Mouse (Mus musculus) left cerebral cortex, adult 9 months (tissue): ENCODE data around the gene Galntl6.

Source experiments
- DNase-seq, 2 experiments: peaks; one replicate each; pipeline ENCODE4 v3.0.0; 2022; ENCODE audit warnings: low spot score in 2 of 2

The Galntl6 gene

GRCm38 (mm10) chr8:57849074-57849473, 1063.4 kb downstream of the Galntl6 start:
- no peak for DNase-seq

DNA sequence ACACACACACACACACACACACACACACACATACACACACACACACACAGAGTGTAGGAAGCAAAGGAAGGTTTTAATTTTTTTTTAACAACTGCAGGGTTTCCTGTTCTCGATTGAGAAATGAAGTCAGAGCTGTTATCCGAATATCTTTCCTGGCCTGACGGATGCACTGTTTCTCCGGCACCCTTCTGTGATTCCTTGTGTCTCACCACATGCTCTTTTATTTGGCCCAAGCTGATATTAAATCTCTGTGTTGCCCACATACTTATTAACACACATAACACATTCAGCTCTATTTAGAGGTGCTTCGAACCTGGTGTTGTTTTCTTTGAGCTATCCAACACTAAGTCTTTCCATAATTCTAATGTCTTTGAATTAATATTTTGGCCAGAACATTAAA, 1069.0 kb downstream of the Galntl6 start:
- no peak for DNase-seq

DNA sequence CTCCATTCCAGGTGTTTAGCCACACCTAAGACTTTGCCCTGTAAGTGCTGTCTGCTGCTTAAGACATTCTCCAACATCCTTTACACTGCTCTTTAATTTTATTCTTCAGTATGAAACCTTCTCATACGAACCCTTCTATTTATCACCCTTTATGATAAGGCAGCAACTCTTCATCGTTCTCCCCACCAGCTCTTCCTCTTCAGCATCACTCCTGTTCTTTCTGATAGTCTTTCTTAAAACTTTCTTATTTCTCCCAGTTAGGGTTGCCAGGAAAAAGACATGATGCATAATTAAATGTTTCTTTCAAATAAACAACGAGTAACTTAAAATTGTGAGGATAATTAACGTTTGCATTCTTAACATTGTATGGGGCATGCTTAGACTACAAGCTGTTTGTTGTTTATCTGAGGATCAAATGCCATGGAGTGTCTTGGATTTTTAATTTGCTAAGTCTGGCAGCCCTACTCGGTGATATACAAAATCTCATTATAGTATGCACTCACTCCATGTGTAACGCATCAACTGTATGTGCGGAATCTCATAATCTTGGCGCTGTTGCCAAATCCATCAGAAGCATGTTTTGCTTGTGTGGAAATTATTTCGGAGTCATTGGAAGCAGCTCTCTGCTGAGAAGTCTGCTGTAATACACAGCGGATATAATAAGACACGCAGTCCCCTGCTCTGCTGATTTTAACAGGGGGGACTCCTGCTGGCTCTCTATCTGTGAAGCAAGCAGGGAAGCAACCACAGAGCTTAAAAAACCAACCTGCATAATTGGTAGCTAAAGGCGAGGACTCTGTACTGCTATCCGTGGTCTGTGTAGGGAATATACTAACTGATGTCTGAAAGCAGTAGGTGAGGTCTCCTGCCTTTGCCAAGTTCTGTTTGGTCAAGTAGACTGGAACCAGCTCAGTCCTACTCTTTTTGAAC, 1069.7 kb downstream of the Galntl6 start:
- no peak for DNase-seq

GRCm38 (mm10) chr8:57841446-57841845, 1071.0 kb downstream of the Galntl6 start:
- DNase-seq, result peak in 1 of 2 experiments; percentile 34

DNA sequence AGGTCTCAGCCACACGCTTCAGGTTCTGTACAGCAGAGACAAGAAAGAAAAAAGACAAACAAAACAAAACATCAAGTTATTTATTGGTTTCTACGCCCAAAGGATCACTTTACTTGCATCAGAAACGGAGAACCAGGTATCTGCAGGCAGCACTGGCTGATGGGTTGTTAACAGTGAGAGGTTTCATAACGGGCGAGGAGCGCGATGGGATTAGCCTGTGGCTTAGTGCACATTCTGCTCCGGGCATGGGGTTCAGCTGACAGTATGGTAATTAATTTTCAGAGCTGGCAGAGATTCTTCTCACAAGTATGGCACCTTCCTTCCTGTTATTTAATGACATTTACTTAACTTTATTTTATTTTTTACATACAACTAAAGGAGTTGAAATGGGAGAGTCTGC, 1075.1 kb downstream of the Galntl6 start:
- no peak for DNase-seq

- no peak for DNase-seq
Observed at GRCm38 (mm10) chr8:57836981-57837380, 1075.5 kb downstream of the Galntl6 start.

DNA sequence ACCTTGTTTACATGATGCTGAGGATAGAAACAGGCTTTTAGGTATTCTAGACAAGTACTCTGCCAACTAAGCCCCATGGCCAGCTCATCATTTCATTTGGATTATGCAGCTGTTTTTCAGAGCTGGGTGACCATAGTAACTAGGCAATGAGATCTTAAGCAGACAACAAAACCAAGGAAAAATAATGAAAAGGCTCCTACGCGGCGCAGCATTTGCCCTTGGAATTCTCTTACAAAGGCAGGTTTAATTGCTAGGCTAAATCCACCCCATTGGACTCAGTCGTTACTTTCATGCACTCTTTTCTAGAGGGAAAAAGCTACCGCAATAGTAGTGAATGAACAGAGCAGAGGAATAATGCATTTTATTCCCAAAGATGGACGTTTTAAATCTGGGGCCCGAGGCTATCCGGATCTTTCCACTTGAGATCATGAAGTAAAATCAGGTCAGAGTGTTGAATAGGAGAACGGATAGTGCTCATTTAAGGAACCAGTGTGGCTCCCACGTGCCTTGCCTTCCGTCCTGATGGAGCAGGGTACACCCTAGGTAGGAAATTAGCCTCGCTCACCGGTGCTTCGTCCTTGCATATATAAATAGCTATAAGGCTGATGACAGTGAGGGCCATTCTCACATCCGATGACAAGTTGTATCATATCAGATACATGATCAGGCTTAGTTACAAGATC, 1076.1 kb downstream of the Galntl6 start:
- DNase-seq, result no peak

DNA sequence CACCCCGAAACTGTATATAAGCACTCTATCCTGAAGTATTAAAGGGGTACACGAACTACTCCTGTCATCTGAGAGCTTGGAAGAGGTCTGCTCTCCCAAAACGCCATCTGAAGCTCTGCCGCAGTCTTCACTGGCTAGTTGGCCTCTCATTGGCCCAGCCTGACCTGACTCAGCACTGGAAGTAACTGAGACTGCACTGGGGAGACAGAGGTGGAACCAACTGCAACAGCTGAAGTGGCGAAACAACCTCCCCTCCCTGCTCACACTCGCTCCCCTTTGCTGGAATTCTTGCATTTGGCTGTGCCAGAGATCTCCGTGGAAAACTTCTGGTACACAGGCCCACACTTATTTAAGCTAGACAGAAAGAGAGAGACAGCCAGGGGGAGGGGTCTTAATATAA, 1089.3 kb downstream of the Galntl6 start:
- DNase-seq, result no peak

DNA sequence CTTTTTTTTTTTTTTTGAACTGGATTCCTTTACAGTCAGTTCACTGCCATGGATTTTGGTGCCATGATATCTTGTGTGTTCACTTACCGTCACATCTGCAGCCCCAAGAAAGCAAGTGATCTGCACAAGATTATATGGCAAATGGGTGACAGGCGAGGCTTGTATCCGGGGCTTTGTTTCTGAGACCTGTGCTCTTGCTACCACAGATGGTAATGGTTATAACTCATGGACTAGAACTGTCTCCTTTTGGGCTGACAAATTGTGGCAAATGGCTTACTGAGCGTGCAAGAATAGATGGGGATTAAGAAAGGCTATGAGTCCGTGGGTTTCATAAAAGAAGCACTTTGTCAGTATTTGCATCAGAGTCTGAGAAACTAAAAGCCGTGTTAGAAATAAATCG, 1096.4 kb downstream of the Galntl6 start:
- DNase-seq, result no peak

DNA sequence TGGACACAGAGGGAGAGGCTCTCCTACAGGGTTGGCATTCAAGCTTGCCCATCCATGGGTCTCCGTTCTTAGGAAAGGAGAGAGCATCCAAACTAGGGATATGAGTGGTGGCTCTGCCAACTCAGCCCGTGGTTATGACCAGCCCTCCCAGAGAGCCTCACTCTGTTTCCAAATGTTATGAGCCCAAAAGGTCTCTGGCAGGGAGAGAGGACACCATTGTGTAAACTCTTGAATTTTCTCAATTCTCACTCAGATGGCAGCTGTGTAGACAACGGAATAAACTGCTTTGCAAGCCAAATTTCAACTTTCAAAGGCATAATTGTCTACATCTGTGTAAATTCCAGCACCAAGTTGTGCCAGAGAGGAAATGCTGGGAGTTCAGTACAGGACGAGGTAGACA, 1105.4 kb downstream of the Galntl6 start:
- no peak for DNase-seq

DNA sequence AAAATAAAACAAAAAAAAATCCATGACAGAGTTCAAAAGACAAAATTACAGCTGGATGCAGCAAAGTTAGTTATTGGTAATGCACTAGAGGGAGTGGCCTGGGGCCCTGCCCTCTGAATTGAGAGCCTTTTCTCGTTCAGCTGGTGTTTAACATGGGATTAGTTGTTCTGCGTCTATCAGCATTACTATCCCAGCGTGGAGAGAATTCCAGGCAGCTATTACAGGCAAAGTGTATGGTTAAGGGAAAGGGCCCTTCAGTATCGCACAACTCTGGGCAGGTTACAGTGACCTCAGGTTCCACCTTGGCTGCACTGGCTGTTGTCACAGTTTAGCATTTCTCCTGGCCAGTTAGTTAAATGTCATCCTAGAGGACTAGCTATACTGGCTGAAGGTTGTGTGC, 1107.3 kb downstream of the Galntl6 start:
- DNase-seq, result no peak

DNA sequence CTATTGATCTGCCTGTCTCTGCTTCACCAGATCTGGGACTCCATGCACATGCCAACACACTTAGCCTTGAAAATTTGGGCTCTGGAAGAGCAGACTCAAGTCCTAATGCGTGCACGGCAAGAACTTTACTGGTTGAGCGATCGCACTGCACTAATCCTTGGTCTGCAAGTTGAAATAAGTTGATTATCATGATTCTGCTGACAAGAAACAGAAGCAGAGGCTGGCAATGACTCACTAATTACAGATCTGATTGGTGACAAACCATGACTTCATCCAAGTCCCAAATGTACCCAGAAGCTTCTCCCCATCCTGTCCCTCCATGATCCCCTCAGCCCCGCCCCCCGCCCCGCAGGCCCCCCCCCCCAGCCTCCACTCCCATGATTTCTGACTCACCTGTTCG, 1108.6 kb downstream of the Galntl6 start:
- DNase-seq, result no peak

GRCm38 (mm10) chr8:57801197-57801596, 1111.2 kb downstream of the Galntl6 start:
- DNase-seq, result no peak

DNA sequence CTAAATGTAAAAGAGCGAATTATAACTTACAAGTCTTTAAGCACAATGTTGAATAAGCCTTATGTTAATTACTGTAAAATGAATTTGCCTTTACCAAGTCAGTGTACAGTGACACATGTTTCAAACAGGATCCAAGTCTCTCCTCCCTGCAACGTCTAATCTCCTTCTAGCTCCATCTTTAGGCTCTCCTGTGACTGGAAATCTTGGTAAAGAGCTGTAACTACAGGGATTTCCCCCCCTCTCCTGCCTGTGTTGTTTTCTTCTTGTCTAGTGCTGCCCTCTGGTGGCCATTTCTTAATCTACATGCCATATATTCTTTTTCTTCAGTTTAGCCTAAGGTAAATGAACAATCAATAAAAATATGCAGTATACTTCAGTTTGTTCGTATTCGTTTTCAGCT, 1112.1 kb downstream of the Galntl6 start:
- peak; percentile 59 to 93 for DNase-seq

GRCm38 (mm10) chr8:57799797-57800204, 1112.6 kb downstream of the Galntl6 start:
- peak in 1 of 2 experiments; percentile 40 for DNase-seq

DNA sequence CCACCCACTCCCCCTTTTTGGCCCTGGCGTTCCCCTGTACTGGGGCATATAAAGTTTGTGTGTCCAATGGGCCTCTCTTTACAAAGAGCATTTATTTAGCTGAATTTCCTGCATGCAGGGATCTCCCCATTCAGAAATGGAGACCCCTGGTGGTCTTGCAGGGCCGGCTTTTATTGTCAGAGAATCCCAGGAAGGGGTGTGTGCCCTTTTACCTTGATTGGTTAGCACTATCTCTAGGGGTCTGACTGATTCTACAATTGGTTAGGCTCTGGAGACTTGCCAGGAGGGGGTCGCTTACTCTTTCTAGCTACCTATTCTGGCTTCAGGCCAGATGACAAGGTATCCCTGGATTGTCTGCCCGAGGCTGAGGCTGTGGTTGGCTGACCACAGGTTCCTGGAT, 1119.0 kb downstream of the Galntl6 start:
- no peak for DNase-seq

DNA sequence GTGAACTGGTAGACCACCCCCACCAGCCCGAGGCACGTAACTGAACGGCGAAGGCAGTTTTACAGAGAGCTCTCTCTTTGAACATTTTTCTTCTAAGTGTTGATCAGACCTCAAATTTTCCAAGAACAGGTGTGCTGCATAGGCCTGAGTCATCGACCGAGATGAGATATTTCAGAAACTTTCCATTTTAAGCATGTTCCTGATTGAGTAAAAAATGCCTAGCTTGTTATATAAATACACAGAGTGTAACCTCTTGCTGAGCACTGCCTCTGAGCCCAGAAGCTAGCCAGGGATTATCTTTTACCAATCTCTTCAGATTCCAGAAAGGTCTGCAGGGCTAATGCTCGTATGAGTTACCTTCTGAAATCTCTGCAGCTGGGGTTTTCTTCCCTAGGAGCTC, 1120.2 kb downstream of the Galntl6 start:
- peak in 1 of 2 experiments; percentile 16 for DNase-seq

DNA sequence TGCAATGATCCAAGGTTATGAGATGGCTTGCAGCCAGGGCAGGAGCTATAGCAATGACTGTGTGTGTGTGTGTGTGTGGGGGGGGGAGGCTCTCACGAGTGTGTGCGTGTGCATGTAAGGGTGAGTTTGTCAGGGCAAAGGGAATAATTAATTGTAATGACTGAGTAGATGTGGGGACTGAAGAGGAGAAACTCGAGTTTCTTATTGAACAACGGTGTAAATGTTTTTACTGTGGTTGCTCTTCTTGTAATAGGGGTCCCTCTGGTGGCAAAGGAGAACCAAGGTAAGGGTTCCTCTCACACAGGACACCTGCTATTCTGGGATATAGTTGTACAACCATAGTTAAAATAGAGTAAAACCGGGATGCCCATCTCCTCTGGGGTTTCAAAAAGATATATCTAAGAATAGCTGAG, 1121.1 kb downstream of the Galntl6 start:
- DNase-seq, result peak in 1 of 2 experiments; percentile 46

DNA sequence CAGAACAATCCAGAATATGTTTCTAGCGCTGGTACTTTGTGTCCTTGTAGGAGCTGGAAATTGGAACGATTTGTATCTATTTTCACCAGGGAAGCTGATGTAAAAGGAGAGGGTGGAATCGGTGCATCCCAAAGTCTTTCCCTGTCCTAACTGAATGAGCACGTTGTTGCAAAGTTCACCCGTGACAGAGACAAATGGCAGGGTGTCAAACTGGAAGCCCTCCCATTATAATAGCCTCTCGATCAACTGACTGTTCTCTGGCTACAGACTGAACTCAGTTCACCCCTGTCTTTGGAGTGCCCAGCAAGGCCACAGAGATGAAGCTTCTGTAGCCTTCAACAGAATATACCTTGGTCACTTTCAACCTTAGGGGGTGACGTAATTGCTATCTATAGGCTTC, 1132.9 kb downstream of the Galntl6 start:
- no peak for DNase-seq

DNA sequence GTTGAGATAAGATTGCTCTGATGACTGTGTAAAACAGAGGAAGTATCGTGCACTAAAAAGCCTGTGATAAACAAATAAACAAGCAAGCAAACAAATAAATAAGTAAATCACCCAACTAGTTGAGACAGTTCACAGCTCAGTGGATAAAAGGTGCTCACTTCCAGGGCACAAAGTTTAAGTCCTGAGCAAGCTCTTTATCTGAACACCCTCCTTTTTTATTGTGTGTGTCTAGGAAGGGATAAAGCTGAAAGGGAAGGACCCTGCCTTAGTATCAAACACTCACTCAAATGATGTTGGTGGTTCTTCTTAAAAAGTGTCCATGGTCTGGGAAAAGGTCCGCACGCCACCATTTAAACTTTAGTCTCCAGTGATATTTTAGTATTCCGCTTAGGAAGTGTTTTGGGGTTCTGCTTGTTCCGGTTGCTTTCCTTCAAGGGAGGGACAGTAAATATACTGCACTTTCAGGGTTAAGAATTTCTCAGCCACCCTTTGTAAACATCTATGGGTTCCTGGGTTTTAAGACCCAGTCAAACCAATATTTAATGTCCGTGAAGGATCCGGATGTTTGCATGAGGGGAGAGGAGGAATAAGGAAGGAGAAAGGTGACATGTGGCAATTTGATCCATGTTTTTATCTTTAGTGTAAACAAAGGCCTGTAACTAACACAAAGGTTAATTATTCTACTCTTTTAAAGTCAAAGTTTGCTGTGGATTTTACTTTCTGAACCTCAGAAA, 1134.3 kb downstream of the Galntl6 start:
- no peak for DNase-seq

DNA sequence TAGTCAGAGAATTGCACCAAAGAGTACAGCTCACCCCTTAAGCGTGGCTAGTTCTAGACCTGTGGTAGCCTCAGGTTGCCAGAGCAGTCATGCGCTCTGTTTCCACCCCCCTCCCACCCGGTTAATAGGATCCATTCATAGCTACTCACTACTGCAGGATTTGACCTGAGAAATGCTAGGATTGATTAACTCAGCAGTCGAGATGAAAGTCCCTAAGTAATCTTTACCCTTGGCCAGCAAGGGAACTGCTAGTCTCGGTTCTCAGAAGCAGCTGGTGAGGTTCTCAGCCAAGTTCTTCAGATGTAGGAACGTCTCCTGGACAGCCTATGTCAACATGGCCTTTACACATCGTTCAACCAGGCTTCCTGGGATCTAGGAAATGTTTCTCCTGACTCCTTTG, 1135.7 kb downstream of the Galntl6 start:
- no peak for DNase-seq

DNA sequence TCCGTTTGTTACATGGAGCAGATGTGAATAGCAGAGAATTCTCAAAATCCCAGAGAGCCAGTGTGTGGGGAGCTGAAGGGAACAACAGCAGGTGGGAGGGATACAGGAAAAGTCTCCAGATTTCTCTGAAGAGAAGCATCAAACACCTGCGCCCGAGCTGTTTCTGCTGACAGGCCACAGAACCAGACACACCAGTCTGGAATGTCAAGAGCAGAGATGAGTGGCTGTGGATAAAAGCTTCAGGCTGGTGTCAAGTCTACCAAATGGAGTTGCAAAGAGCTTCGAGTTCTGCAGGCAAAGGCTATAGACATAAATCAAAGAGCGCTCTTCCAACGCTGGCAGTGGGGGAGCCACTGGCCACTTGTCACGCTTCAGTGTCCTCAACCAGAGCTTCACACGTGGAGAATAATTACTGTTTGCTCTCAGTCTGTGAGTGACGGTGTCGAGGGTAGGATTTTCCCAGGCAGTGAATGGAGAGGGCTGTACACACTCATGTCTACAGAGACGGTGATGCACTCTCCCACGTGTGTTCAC, 1139.6 kb downstream of the Galntl6 start:
- DNase-seq, result peak in 1 of 2 experiments; percentile 47
